Mouse (Mus musculus): ENCODE measurements around the gene Kdm6b.

GRCm38 (mm10) chr11:69356544-69356943, 56.9 kb downstream of the Kdm6b start:
- TF ChIP-seq CTCF (IDR thresholded peaks at IDR 0.05; ENCODE audit: low read depth, low read length) = no peak
- no peak for TF ChIP-seq TAL1 (conservative IDR thresholded peaks at IDR 0.05; ENCODE audit: low read depth, low read length)
